Mouse (Mus musculus) heart, postnatal 10 days (tissue): Measurements from ENCODE around the gene Spire2. TPM values are rescaled to one million over a fixed set of nuclear protein-coding genes. Genes with fewer than 3 reads are reported as not detected.
"Not testable (repeated sequence)": the region's sequence is repeated elsewhere in the genome, so short reads cannot be mapped to it uniquely, and the experiment has no call there.

Experiments
- DNase-seq, 2 experiments: peaks; one replicate each; pipeline ENCODE4 v3.0.0; 2021
- intact Hi-C: fragments of 180-260 bp; cut with DNase I; formaldehyde crosslinking; loops from one replicate; pipeline ENCODE4 v1.15.1; 2025
- total RNA-seq, 2 experiments: library from RNA; stranded (reverse); gene quantifications; 2 replicates each; pipeline ENCODE4 v1.2.3; 2021

The Spire2 gene
- total RNA-seq, 2 experiments from 2014 or later: 0.26 to 0.32 TPM

GRCm38 (mm10) chr8:123414255-123414654, 81.7 kb downstream of the Spire2 start:
- intact Hi-C loops: no loop called here

DNA sequence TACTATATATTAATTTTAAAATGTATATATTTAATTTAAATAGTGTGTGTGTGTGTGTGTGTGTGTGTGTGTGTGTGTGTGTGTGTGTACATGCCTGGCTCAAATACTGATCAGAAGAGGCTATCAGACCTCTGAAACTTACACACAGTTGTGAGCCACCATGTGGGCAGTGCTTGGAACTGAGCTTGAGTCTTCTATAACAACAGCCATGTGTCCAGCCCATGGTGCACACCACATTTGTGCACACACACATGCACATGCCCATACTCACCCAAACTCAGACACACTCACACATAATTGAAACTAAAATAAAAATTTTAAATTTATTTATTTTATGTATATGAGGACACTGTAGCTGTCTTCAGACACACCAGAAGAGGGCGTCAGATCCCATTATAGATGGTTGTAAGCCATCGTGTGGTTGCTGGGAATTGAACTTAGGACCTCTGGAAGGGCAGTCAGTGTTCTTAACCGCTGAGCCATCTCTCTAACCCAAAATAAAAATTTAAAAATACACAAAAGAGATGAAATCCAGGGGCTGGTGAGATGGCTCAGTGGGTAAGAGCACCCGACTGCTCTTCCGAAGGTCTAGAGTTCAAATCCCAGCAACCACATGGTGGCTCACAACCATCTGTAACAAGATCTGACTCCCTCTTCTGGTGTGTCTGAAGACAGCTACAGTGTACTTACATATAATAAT, 82.6 kb downstream of the Spire2 start:
- DNase-seq, intact Hi-C loops: not testable (repeated sequence)

More at GRCm38 (mm10) chr8:123414255-123414654, 81.7 kb downstream of the Spire2 start:
- DNase-seq: no peak

DNA sequence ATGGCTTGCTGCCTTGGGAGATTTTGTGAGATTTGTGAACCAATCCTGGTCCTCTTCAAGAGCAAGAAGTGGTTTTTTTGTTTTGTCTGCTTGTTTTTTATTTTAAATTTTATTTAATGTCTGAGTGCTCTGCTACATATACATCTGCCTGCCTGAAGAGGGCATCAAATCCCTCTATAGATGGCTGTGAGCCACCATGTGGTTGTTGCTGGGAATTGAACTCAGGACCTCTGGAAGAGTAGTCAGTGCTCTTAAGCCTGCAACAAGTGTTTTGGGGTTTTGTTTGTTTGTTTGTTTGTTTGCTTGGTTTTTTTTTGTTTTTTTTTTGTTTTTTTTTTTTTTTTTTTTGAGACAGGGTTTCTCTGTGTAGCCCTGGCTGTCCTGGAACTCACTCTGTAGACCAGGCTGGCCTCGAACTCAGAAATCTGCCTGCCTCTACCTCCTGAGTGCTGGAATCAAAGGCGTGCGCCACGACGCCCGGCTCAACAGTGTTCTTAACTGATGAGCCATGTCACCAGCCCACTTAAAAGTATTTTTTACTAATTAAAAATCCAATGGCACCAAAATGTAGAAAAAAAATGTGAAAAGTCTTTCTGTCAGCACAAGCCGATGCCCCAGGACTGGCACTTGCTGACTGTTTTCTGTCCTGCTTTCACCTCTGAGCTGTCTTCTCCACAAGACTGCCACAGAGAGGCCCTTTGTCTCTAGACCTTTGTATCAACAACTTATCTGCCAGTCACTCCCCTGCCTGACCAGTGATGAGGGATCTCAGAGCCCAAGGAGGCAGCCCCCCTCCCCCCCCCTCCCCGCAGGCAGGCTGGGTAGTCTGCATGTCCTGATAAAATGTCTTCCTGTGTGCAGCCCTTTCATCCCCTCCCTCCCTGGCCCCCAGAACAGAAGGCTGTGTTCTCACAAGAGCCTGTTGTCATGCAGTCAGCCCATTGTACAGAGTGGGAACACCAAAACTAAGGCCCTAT, 83.7 kb downstream of the Spire2 start:
- intact Hi-C loops: no loop called here
- no peak for DNase-seq

DNA sequence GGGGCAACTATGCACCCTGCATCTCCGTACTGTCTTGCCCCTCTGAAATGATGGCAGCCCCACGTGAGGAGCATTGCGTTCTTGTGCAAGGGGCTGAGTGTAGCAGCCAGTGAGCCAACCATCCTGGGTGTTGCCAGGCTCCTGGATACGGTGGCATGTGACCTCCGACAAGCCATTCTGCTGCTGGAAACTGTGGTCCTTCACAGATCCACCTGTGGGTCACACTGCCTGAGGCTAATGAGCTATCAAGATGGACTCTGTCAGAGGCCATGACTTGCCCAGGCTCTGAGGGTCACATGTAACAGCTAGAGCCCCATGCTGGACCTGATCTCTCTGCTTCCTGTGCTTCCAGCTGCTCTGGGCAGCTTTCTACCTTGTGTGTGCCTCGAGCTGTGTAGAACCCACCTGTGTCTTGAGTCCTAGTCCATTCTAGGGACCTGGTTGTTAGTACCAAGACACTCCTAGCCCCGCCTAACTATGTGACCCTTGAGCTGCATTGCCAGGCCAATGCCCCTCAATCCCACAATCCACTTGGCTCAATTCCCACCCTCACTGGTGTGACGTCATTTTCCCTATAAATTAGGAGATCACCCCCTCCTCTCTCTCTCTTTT, 84.5 kb downstream of the Spire2 start:
- no peak for DNase-seq
- intact Hi-C loops: no loop called here

Other genes with a start within 250 kb of the Spire2 start
- 100 to 1,000 TPM; 536 to 545 TPM for gene Rpl13, start 230.4 kb upstream of the Spire2 start, total RNA-seq
- gene Cpne7, start 215.3 kb upstream of the Spire2 start, total RNA-seq: 1 to 10 TPM in 1 of 2 experiments, under 1 TPM in 1; 0.64 to 1.3 TPM
- 1 to 10 TPM; 1.3 to 2.3 TPM for gene Sult5a1, start 174.4 kb upstream of the Spire2 start, total RNA-seq
- 10 to 100 TPM in 1 of 2 experiments, 1 to 10 TPM in 1; 9.6 to 29.0 TPM for gene Dpep1, start 146.5 kb upstream of the Spire2 start, total RNA-seq
- gene Chmp1a, start 120.0 kb upstream of the Spire2 start, total RNA-seq: 10 to 100 TPM; 64.2 to 82.9 TPM
- gene Spata33, start 119.9 kb upstream of the Spire2 start, total RNA-seq: 10 to 100 TPM; 42.9 to 48.5 TPM
- gene Cdk10, start 107.9 kb upstream of the Spire2 start, total RNA-seq: 10 to 100 TPM; 26.4 to 27.9 TPM
- 1 to 10 TPM; 6.4 to 6.8 TPM for gene Spata2l, start 96.5 kb upstream of the Spire2 start, total RNA-seq
- gene Zfp276, start 78.5 kb upstream of the Spire2 start, total RNA-seq: 10 to 100 TPM; 10.7 to 12.1 TPM
- gene Vps9d1, start 78.4 kb upstream of the Spire2 start, total RNA-seq: 10 to 100 TPM; 22.9 to 27.0 TPM
- gene Fanca, start 14.1 kb upstream of the Spire2 start, total RNA-seq: 1 to 10 TPM; 6.5 to 7.4 TPM
- gene Tcf25, start 41.0 kb downstream of the Spire2 start, total RNA-seq: 100 to 1,000 TPM; 161 to 167 TPM
- not detected for gene Mc1r, start 74.4 kb downstream of the Spire2 start, total RNA-seq
- gene Tubb3, start 78.7 kb downstream of the Spire2 start, total RNA-seq: under 1 TPM; 0.55 to 0.98 TPM
- 10 to 100 TPM; 57.2 to 65.2 TPM for gene Def8, start 90.8 kb downstream of the Spire2 start, total RNA-seq
- gene Afg3l1, start 145.2 kb downstream of the Spire2 start, total RNA-seq: 10 to 100 TPM; 62.7 to 66.3 TPM
- gene Dbndd1, start 182.8 kb downstream of the Spire2 start, total RNA-seq: not detected
- gene Gas8, start 186.1 kb downstream of the Spire2 start, total RNA-seq: 1 to 10 TPM; 6.1 to 7.1 TPM